Mouse (Mus musculus) spleen, adult 2 months (tissue): Measurements from ENCODE around the gene Fxyd7.

Source experiments
- CTCF ChIP-seq: fragments of 200-500 bp; IDR thresholded peaks from 2 replicates; pipeline ENCODE4 v1.5.1; 2011; ENCODE audit warnings: mild to moderate bottlenecking, inconsistent platforms; ENCODE audit not compliant: insufficient read depth, insufficient read length, insufficient replicate concordance; ENCODE audit errors: extremely low read depth
- POLR2A ChIP-seq: fragments of 200-500 bp; IDR thresholded peaks from 2 replicates; pipeline ENCODE4 v1.6.1; 2011; ENCODE audit warnings: low read depth, low read length, inconsistent platforms

DNA sequence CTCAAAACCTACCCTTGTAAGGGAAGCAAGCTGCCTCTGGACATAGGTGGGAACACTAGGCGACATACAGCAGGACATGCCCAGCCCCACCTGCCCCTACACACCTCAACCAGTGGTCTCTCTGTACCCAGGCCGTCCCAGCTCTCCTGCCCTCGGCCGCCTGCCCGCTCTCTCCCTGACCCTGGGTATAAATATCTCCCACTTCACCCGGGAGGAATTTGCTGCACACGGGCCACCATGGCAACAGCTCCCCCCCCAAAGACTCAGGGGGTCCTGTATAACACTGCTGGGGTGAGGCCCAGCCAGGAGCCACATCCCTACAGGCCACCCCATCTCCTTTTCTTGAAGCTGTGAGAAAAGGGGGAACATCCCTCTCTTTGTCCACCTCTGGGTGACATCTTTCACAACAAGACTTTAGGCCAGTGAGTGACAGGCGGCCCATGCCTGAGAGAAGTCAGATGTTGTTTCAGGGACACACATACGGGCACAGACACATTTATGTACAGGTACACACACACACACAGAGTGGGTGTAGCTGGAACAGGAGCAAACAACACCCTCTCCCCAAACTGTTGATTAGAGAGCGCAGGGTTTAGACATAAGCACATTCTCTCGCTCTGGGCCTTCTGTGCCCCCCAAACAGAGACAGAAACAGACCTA is 3.5 kb upstream of the Fxyd7 start:
- TF ChIP-seq POLR2A: no peak
- no peak for TF ChIP-seq CTCF
